ENCODE assay signal across 9 mouse cellular contexts in genomic region chr15:77304960-77305359, GRCm38 (mm10). TPM values are rescaled to one million over a fixed set of nuclear protein-coding genes. Genes with fewer than 3 reads are reported as not detected.
DNase-seq lines count a peak whose midpoint lies in the region; ATAC-seq and TF ChIP-seq lines count a peak whose summit lies in the region.
"Had no signal": no experiment of that assay in that cellular context is flagged by ENCODE, and none has a peak within 500 bp of the region (broad histone marks: within the 10 kb centered on the region; RNA-seq: fewer than 3 reads in every experiment).

No protein-coding gene starts in this region.

- H3K36me3 ChIP-seq in kidney, embryonic 15.5 days, result peaks cover 8% of the 10 kb centered on the region; the same call in 1 of the 2 replicates
- no peaks in the 10 kb centered on the region for H3K36me3 ChIP-seq in embryonic facial prominence, embryonic 12.5 days
- H3K36me3 ChIP-seq in intestine, embryonic 14.5 days (ENCODE audit: control insufficient read depth, insufficient read depth, low read length), result peaks cover 7% of the 10 kb centered on the region; the same call in 1 of the 2 replicates
- H3K36me3 ChIP-seq in midbrain, postnatal 0 days (ENCODE audit: insufficient read depth, low read length), result no peaks in the 10 kb centered on the region
- H3K36me3 ChIP-seq: G1E had no signal

- no peaks in the 10 kb centered on the region for H3K27me3 ChIP-seq in kidney, embryonic 15.5 days
- H3K27me3 ChIP-seq in embryonic facial prominence, embryonic 12.5 days, result no peaks in the 10 kb centered on the region
- no peaks in the 10 kb centered on the region for H3K27me3 ChIP-seq in intestine, embryonic 14.5 days (replicated peaks; ENCODE audit: control insufficient read depth, insufficient read depth, low read length)
- H3K27me3 ChIP-seq in midbrain, postnatal 0 days (ENCODE audit: insufficient read depth, low read length), result no peaks in the 10 kb centered on the region

- H3K9me3 ChIP-seq in kidney, embryonic 15.5 days (replicated peaks), result no peaks in the 10 kb centered on the region
- no peaks in the 10 kb centered on the region for H3K9me3 ChIP-seq in embryonic facial prominence, embryonic 12.5 days
- no peaks in the 10 kb centered on the region for H3K9me3 ChIP-seq in intestine, embryonic 14.5 days (ENCODE audit: control insufficient read depth, low read length)
- no peaks in the 10 kb centered on the region for H3K9me3 ChIP-seq in midbrain, postnatal 0 days (ENCODE audit: low read length)
- H3K9me3 ChIP-seq: G1E had no signal

- peak overlapping the region; percentile 97 for H3K9ac ChIP-seq in kidney, embryonic 15.5 days
- peak overlapping the region; percentile 98 for H3K9ac ChIP-seq in embryonic facial prominence, embryonic 12.5 days
- peak overlapping the region; percentile 91 for H3K9ac ChIP-seq in intestine, embryonic 14.5 days (ENCODE audit: low read length)
- peak overlapping the region; percentile 94 for H3K9ac ChIP-seq in midbrain, postnatal 0 days (replicated peaks; ENCODE audit: low read length, poor library complexity, severe bottlenecking)

- ATAC-seq in kidney, embryonic 15.5 days (replicated peaks; ENCODE audit: low FRiP score), result no peak
- ATAC-seq in embryonic facial prominence, embryonic 12.5 days (ENCODE audit: insufficient number of reproducible peaks, insufficient read depth, low FRiP score, low TSS enrichment), result no peak
- ATAC-seq in intestine, embryonic 14.5 days (replicated peaks; ENCODE audit: low FRiP score, low TSS enrichment, low read depth), result no peak
- ATAC-seq in midbrain, postnatal 0 days (ENCODE audit: low FRiP score), result no peak

- TF ChIP-seq CTCF in midbrain, postnatal 0 days (IDR thresholded peaks at IDR 0.05), result no peak

- WGBS in kidney, embryonic 15.5 days, result 10% methylated on average over 3 of the region's 3 CpGs
- 11% methylated on average over 3 of the region's 3 CpGs for WGBS in embryonic facial prominence, embryonic 12.5 days
- 6% methylated on average over 3 of the region's 3 CpGs for WGBS in intestine, embryonic 14.5 days
- 3% methylated on average over 3 of the region's 3 CpGs for WGBS in midbrain, postnatal 0 days

- H3K27ac ChIP-seq in kidney, embryonic 15.5 days, result peak overlapping the region; percentile 98
- peak overlapping the region; percentile 99 for H3K27ac ChIP-seq in embryonic facial prominence, embryonic 12.5 days
- no peak overlapping the region for H3K27ac ChIP-seq in intestine, embryonic 14.5 days (ENCODE audit: low read depth)
- H3K27ac ChIP-seq in midbrain, postnatal 0 days (ENCODE audit: low read depth, low read length), result no peak overlapping the region

- DNase-seq in kidney, postnatal 4 days, result no peak
- DNase-seq in intestine, embryonic 14.5 days (ENCODE audit: low spot score), result no peak
- no peak for DNase-seq in midbrain, postnatal 0 days (ENCODE audit: low spot score)
- DNase-seq in kidney, adult 18-20 months, result no peak
- DNase-seq in adrenal gland, postnatal 4 days (ENCODE audit: low spot score in 2 of 2), result no peak
- DNase-seq in cerebellum, postnatal 36 days, result no peak

- H3K4me2 ChIP-seq in kidney, embryonic 15.5 days, result peak overlapping the region; percentile 70
- H3K4me2 ChIP-seq in embryonic facial prominence, embryonic 12.5 days (replicated peaks), result peak overlapping the region; percentile 78
- peak overlapping the region; percentile 70 for H3K4me2 ChIP-seq in intestine, embryonic 14.5 days (ENCODE audit: low read length)
- peak overlapping the region; percentile 75 for H3K4me2 ChIP-seq in midbrain, postnatal 0 days (ENCODE audit: low read depth, low read length, poor library complexity, severe bottlenecking)

- peak overlapping the region; percentile 97 for H3K4me3 ChIP-seq in kidney, embryonic 15.5 days (replicated peaks)
- peak overlapping the region; percentile 98 for H3K4me3 ChIP-seq in embryonic facial prominence, embryonic 12.5 days
- peak overlapping the region; percentile 79 for H3K4me3 ChIP-seq in intestine, embryonic 14.5 days (ENCODE audit: low read depth, low read length)
- peak overlapping the region; percentile 98 for H3K4me3 ChIP-seq in midbrain, postnatal 0 days (ENCODE audit: low read depth, low read length)

- H3K4me1 ChIP-seq in kidney, embryonic 15.5 days, result peaks cover 44% of the 10 kb centered on the region
- H3K4me1 ChIP-seq in embryonic facial prominence, embryonic 12.5 days, result peaks cover 59% of the 10 kb centered on the region
- peaks cover 16% of the 10 kb centered on the region for H3K4me1 ChIP-seq in intestine, embryonic 14.5 days (replicated peaks; ENCODE audit: control insufficient read depth, insufficient read depth, low read length)
- H3K4me1 ChIP-seq in midbrain, postnatal 0 days (ENCODE audit: insufficient read depth, low read length), result peaks cover 7% of the 10 kb centered on the region

RNA-seq across cellular contexts. Expression of gene Rbfox2, which starts 1.8 kb away (rescaled TPM):
- 41.6 and 47.7 TPM in 2 replicates for polyA plus RNA-seq in kidney, embryonic 15.5 days (2015; fragmentation: Nextera tagmentation; extraction: Ambion mirVana)
- 96.4 and 96.9 TPM in 2 replicates for polyA plus RNA-seq in embryonic facial prominence, embryonic 12.5 days (2016; fragmentation: Nextera tagmentation; extraction: Ambion mirVana)
- polyA plus RNA-seq in intestine, embryonic 14.5 days (2014; fragmentation: Nextera tagmentation; extraction: Ambion mirVana), result 67.8 and 72.2 TPM in 2 replicates
- total RNA-seq in midbrain, postnatal 0 days (2014; rRNA removed), result 360 and 399 TPM in 2 replicates
- 96.4 and 96.6 TPM in 2 replicates for polyA plus RNA-seq in midbrain, postnatal 0 days (2015; fragmentation: Nextera tagmentation; extraction: Ambion mirVana)
- 100 to 1,000 TPM; 102 to 104 TPM for total RNA-seq in adrenal gland, postnatal 4 days (2021)

Comparison
In these comparisons a context has a peak if more than half of its experiments do, and no peak if none do; other contexts are left out.
1. H3K27ac ChIP-seq: peak in kidney, embryonic 15.5 days (single experiment) and embryonic facial prominence, embryonic 12.5 days (single experiment); none in intestine, embryonic 14.5 days (single experiment) and midbrain, postnatal 0 days (single experiment).
2. Peak in every context shown above with its lines, with median percentiles within 50 percentile points of each other: H3K4me2 ChIP-seq, H3K4me3 ChIP-seq and H3K9ac ChIP-seq.